Mouse (Mus musculus): ENCODE data around the gene Umps.

- TF ChIP-seq CTCF (IDR thresholded peaks at IDR 0.05; ENCODE audit: extremely low read depth, insufficient read length, insufficient replicate concordance, low read depth, low read length), result no peak
- TF ChIP-seq POLR2A (IDR thresholded peaks at IDR 0.05; ENCODE audit: low read depth, low read length), result no peak
These were observed 49.4 kb downstream of the Umps start for GRCm38 (mm10) chr16:33917390-33917789.

Data from small intestine, adult 2 months (tissue).